Mouse (Mus musculus): ENCODE measurements around the gene Golph3. TPM values are rescaled to one million over a fixed set of nuclear protein-coding genes. Genes with fewer than 3 reads are reported as not detected.

Gene Golph3
- polyA plus RNA-seq, 1 experiment from 2014 or later: 93.0 TPM

DNA sequence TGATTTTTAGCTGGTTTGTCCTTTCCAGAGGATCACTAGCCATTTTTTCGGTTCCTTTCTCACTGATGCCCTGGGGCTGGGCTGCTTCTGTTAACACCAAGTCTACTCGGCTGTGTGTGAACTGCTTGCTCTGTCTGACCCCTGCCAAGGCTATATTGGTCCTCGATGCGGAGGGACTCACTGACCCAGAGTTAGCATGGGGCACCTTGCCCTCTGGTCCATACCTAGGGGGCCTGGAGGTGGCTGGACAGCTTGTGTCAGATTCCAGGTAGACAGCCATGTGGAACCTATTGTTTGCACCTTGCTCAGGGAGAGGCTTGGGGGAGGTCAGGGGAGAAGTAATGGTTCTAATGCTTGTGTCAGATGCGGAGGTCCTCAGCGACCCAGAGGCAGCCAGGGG is 52.7 kb downstream of the Golph3 start:
- Histone ChIP-seq H3K36me3 (ENCODE audit: control insufficient read depth, insufficient read depth, low read length) (no peaks in the 10 kb centered on the region), H3K27me3 (replicated peaks; ENCODE audit: control insufficient read depth, insufficient read depth, low read length) (no peaks in the 10 kb centered on the region), H3K4me3 (ENCODE audit: low read depth, low read length) (no peak overlapping the region), H3K27ac (ENCODE audit: low read depth, low read length) (no peak overlapping the region), H3K4me2 (no peak overlapping the region), H3K9ac (ENCODE audit: low read depth, low read length) (no peak overlapping the region), H3K4me1 (replicated peaks; ENCODE audit: control insufficient read depth, insufficient read depth, low read length) (peaks cover 17% of the 10 kb centered on the region), H3K9me3 (ENCODE audit: control insufficient read depth, low read length) (no peaks in the 10 kb centered on the region)
- no peak for DNase-seq (ENCODE audit: low spot score)
- ATAC-seq (replicated peaks; ENCODE audit: low FRiP score): no peak
- WGBS: 83% methylated on average over 6 of the region's 6 CpGs

DNA sequence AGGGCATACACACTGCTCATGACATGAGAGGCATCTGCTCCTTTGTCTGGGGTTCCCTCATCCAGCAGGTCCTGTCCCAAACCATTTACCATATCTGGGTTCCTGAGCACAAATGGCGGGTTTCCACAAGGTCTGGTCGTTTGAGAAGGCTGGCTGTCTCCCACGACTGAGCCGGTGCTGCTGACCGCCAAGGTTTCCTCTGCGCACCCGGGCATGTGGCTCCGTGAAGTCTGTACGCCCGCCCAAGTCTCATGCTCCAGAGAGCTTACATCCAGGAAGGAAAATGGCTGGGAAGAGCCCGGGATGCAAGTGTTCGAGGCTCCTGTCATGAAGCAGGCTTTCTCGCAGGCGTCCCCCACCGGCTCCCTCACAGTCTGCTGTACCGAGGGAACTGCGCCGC is 53.7 kb downstream of the Golph3 start:
- no peak for ATAC-seq (replicated peaks; ENCODE audit: low FRiP score)
- WGBS: 51% methylated on average over 18 of the region's 18 CpGs

DNA sequence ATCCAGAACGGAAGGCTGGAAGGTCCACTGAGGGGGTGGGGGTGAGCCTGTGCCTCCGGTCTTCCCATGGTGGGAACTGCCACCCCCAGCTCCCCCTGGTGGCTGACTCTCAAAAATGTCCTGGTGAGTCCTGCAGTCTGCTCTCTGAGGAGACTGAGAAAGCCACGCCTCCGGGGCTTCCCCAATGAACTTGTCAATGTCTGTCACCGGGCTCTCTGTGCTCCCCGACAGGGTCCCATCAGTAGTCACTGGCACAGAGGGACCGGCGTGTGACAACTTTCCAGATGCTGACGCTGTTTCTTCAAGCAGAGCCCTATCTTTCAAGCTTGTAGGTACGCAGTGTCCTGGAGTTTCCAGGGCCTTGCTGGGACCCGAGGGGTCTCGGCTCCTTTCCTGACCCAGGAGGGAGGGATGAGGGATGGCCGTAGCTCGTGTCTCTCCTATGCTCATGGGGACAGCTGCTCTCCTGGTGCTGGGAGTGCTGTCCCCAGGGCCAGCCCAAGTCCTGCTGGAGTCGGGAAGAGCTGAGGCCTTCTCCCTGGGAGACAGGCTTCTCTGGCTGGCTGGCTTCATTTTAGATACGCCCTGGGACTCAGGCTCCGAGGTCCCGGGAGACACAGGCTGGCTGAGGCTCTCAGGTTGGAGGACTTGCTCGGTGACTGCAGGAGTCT is 54.5 kb downstream of the Golph3 start:
- Histone ChIP-seq H3K27me3 (replicated peaks; ENCODE audit: control insufficient read depth, insufficient read depth, low read length) (no peaks in the 10 kb centered on the region), H3K9me3 (ENCODE audit: control insufficient read depth, low read length) (no peaks in the 10 kb centered on the region), H3K9ac (ENCODE audit: low read depth, low read length) (peak overlapping the region; percentile 47; the same call in 1 of the 2 replicates), H3K27ac (ENCODE audit: low read depth, low read length) (no peak overlapping the region), H3K4me1 (replicated peaks; ENCODE audit: control insufficient read depth, insufficient read depth, low read length) (peaks cover 15% of the 10 kb centered on the region), H3K4me3 (ENCODE audit: low read depth, low read length) (peak overlapping the region; percentile 50), H3K4me2 (peak overlapping the region; percentile 87), H3K36me3 (ENCODE audit: control insufficient read depth, insufficient read depth, low read length) (no peaks in the 10 kb centered on the region)
- 3% methylated on average over 19 of the region's 19 CpGs for WGBS
- ATAC-seq (replicated peaks; ENCODE audit: low FRiP score) (peak; percentile 83), DNase-seq (ENCODE audit: low spot score) (peak; percentile 88)

More for the DNA sequence above, 53.7 kb downstream of the Golph3 start:
- no peak overlapping the region for H3K27ac ChIP-seq (ENCODE audit: low read depth, low read length)
- DNase-seq (ENCODE audit: low spot score): no peak
- no peaks in the 10 kb centered on the region for H3K9me3 ChIP-seq (ENCODE audit: control insufficient read depth, low read length)
- H3K4me2 ChIP-seq: peak overlapping the region; percentile 87
- peak overlapping the region; percentile 42 for H3K9ac ChIP-seq (ENCODE audit: low read depth, low read length)
- no peaks in the 10 kb centered on the region for H3K27me3 ChIP-seq (replicated peaks; ENCODE audit: control insufficient read depth, insufficient read depth, low read length)
- peaks cover 17% of the 10 kb centered on the region for H3K4me1 ChIP-seq (replicated peaks; ENCODE audit: control insufficient read depth, insufficient read depth, low read length)
- no peaks in the 10 kb centered on the region for H3K36me3 ChIP-seq (ENCODE audit: control insufficient read depth, insufficient read depth, low read length)
- peak overlapping the region; percentile 50 for H3K4me3 ChIP-seq (ENCODE audit: low read depth, low read length)

DNA sequence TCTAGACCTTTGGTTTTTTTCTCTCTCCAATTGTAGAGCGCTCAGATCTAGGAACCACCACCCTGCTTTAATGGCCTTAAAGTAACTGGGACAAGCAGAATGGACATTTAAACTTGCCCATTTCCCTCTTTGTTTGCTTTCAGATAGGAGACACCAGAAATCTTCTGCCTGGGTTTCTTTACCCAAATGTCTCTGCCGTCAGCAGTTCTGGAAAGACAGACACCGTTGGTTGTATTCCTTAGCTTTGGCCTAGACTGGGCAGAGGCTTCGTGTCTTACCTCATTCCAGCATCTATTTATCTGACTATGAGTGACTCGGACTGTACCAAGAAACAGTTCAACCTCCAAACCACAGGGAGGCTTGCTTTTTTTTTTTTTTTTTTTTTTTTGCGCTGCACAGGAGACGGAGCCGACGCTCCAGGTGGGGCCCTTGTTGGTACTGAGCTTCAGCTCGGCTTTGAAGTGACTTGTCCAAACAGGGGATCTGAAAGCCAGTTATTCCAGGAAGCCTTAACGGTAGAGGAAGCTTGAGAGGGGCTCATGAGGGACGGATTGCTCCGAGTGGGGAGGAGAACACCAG is 55.3 kb downstream of the Golph3 start:
- Histone ChIP-seq H3K4me1 (replicated peaks; ENCODE audit: control insufficient read depth, insufficient read depth, low read length) (peaks cover 12% of the 10 kb centered on the region), H3K4me2 (peak overlapping the region; percentile 87), H3K36me3 (ENCODE audit: control insufficient read depth, insufficient read depth, low read length) (no peaks in the 10 kb centered on the region), H3K27ac (ENCODE audit: low read depth, low read length) (peak overlapping the region; percentile 9; the same call in 1 of the 2 replicates), H3K9me3 (ENCODE audit: control insufficient read depth, low read length) (no peaks in the 10 kb centered on the region), H3K4me3 (ENCODE audit: low read depth, low read length) (no peak overlapping the region), H3K9ac (ENCODE audit: low read depth, low read length) (0 out of 2 replicates have a peak overlapping the region, but pooled peaks have one; percentile 47), H3K27me3 (replicated peaks; ENCODE audit: control insufficient read depth, insufficient read depth, low read length) (no peaks in the 10 kb centered on the region)
- WGBS: 32% methylated on average over 13 of the region's 13 CpGs
- no peak for ATAC-seq (replicated peaks; ENCODE audit: low FRiP score)
- DNase-seq (ENCODE audit: low spot score): no peak

DNA sequence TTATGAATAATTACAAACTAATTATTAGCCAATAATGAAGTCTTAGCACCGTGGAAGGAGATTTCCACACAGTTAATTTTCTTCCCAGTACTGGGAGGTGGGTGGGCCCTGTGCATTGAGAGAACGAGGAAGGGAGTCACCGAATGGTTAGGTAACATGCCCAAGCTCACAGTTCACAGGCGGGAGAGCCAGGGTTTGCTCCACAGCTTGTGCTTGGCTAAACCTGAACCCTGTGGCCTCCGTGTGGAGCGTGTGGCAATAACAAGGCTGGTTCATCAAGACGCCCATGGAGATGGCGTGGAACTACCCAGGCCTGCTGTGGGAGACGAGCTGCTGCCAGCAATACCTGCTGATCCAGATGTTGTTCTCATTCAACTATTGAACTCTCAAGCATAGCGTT is 56.5 kb downstream of the Golph3 start:
- H3K27ac ChIP-seq (ENCODE audit: low read depth, low read length): no peak overlapping the region
- H3K4me1 ChIP-seq (replicated peaks; ENCODE audit: control insufficient read depth, insufficient read depth, low read length): peaks cover 12% of the 10 kb centered on the region
- no peak overlapping the region for H3K9ac ChIP-seq (ENCODE audit: low read depth, low read length)
- WGBS: 77% methylated on average over 10 of the region's 10 CpGs
- H3K4me3 ChIP-seq (ENCODE audit: low read depth, low read length): no peak overlapping the region
- no peaks in the 10 kb centered on the region for H3K27me3 ChIP-seq (replicated peaks; ENCODE audit: control insufficient read depth, insufficient read depth, low read length)
- ATAC-seq (replicated peaks; ENCODE audit: low FRiP score): no peak
- no peaks in the 10 kb centered on the region for H3K9me3 ChIP-seq (ENCODE audit: control insufficient read depth, low read length)
- DNase-seq (ENCODE audit: low spot score): no peak
- no peaks in the 10 kb centered on the region for H3K36me3 ChIP-seq (ENCODE audit: control insufficient read depth, insufficient read depth, low read length)
- H3K4me2 ChIP-seq: no peak overlapping the region

DNA sequence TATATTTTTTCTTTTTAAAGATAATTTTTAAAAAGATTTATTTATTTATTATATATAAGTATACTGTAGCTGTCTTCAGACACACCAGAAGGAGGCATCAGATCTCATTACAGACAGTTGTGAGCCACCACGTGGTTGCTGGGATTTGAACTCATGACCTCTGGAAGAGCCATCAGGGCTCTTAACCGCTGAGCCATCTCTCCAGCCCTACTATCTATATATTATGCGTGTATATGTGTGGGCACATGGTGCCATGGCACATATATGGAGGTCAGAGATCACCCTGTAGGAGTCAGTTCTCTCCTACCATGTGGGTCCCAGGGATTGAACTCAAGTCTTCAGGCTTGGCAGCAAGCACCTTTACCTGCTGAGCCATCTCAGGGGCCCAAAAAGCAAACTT is 58.8 kb downstream of the Golph3 start:
- 75% methylated on average over 3 of the region's 3 CpGs for whole genome bisulfite sequencing
- no peaks in the 10 kb centered on the region for H3K27me3 ChIP-seq (replicated peaks; ENCODE audit: control insufficient read depth, insufficient read depth, low read length)

DNA sequence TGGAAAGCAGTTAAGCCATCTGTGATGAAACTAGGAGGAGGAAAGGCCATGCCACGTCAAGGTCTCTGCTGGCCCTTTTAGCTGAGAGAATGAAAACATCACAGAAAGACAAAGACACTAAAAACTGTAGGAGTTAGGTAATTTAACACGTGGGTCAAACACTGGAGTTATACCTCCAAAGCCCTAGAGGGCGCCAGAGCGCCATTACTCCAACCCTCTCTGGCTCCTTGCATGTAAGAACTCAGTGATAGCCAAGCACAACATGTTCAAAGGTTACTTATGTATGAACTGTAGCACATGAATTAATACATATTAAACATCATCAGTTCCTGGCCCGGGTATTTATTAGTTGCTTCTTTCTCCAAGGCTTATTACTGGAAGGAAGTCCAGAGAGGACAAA is 59.3 kb downstream of the Golph3 start:
- H3K9ac ChIP-seq (ENCODE audit: low read depth, low read length): no peak overlapping the region
- no peak for DNase-seq (ENCODE audit: low spot score)
- no peak overlapping the region for H3K4me2 ChIP-seq

More for the DNA sequence above, 58.8 kb downstream of the Golph3 start:
- no peak for DNase-seq (ENCODE audit: low spot score)
- no peak overlapping the region for H3K27ac ChIP-seq (ENCODE audit: low read depth, low read length)
- no peak overlapping the region for H3K4me2 ChIP-seq
- no peak overlapping the region for H3K9ac ChIP-seq (ENCODE audit: low read depth, low read length)
- no peak overlapping the region for H3K4me3 ChIP-seq (ENCODE audit: low read depth, low read length)
- H3K4me1 ChIP-seq (replicated peaks; ENCODE audit: control insufficient read depth, insufficient read depth, low read length): peaks cover 12% of the 10 kb centered on the region
- no peaks in the 10 kb centered on the region for H3K36me3 ChIP-seq (ENCODE audit: control insufficient read depth, insufficient read depth, low read length)
- H3K9me3 ChIP-seq (ENCODE audit: control insufficient read depth, low read length): no peaks in the 10 kb centered on the region
- ATAC-seq (replicated peaks; ENCODE audit: low FRiP score): no peak

DNA sequence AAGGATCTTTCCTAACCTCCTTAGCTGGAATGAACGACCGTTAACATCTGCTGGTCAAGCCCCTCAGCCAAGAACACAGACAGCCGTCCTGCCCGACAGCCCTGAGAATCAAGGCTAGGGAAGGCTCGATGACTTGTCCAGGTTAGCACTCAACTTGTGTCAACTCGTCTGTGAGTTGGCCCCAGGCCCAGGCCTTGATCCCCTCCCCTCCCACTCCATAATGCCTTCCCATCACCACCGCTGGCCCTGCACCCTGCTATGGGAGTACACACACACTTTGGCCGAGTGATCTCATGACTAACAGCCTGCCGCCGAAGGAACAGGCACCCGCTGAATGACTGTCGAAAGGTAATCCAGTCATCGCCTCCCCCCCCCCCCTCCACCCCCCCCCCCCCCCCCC is 63.4 kb downstream of the Golph3 start:
- H3K9ac ChIP-seq (ENCODE audit: low read depth, low read length): no peak overlapping the region
- no peaks in the 10 kb centered on the region for H3K4me1 ChIP-seq (replicated peaks; ENCODE audit: control insufficient read depth, insufficient read depth, low read length)
- no peak overlapping the region for H3K4me3 ChIP-seq (ENCODE audit: low read depth, low read length)
- DNase-seq (ENCODE audit: low spot score) (no peak), ATAC-seq (replicated peaks; ENCODE audit: low FRiP score) (no peak)
- H3K36me3 ChIP-seq (ENCODE audit: control insufficient read depth, insufficient read depth, low read length): no peaks in the 10 kb centered on the region
- H3K4me2 ChIP-seq: no peak overlapping the region
- H3K9me3 ChIP-seq (ENCODE audit: control insufficient read depth, low read length): no peaks in the 10 kb centered on the region
- no peak overlapping the region for H3K27ac ChIP-seq (ENCODE audit: low read depth, low read length)
- H3K27me3 ChIP-seq (replicated peaks; ENCODE audit: control insufficient read depth, insufficient read depth, low read length): no peaks in the 10 kb centered on the region
- 80% methylated on average over 13 of the region's 13 CpGs for WGBS

More for the DNA sequence above, 59.3 kb downstream of the Golph3 start:
- H3K27me3 ChIP-seq (replicated peaks; ENCODE audit: control insufficient read depth, insufficient read depth, low read length): no peaks in the 10 kb centered on the region
- peaks cover 12% of the 10 kb centered on the region for H3K4me1 ChIP-seq (replicated peaks; ENCODE audit: control insufficient read depth, insufficient read depth, low read length)
- no peak for ATAC-seq (replicated peaks; ENCODE audit: low FRiP score)
- no peak overlapping the region for H3K27ac ChIP-seq (ENCODE audit: low read depth, low read length)
- no peaks in the 10 kb centered on the region for H3K36me3 ChIP-seq (ENCODE audit: control insufficient read depth, insufficient read depth, low read length)
- 43% methylated on average over 5 of the region's 5 CpGs for WGBS
- H3K4me3 ChIP-seq (ENCODE audit: low read depth, low read length): no peak overlapping the region
- H3K9me3 ChIP-seq (ENCODE audit: control insufficient read depth, low read length): no peaks in the 10 kb centered on the region

Measured in liver, embryonic 11.5 days (tissue).